Mouse (Mus musculus) heart, postnatal 14 days (tissue): ENCODE results near the gene Bhlhe41. TPM values are rescaled to one million over a fixed set of nuclear protein-coding genes. Genes with fewer than 3 reads are reported as not detected.

Experiments used
- DNase-seq, 2 experiments: peaks; one replicate each; pipeline ENCODE4 v3.0.0; 2021 to 2022
- intact Hi-C: fragments of 180-260 bp; cut with DNase I; formaldehyde crosslinking; loops from one replicate; pipeline ENCODE4 v1.15.1; 2025
- long read RNA-seq, 2 experiments: library from polyadenylated mRNA; stranded (forward); transcript quantifications; one replicate each; pipeline ENCODE4 v2.0.0; 2021
- total RNA-seq, 2 experiments: library from RNA; stranded (reverse); gene quantifications; 2 replicates each; pipeline ENCODE4 v1.2.3; 2021

Gene Bhlhe41
- total RNA-seq: 10 to 100 TPM; 12.1 to 15.9 TPM
- long read RNA-seq, experiment 1, full-length matches to known transcripts: 2 of 4 reads
- long read RNA-seq, experiment 1, partial matches to known transcripts: 0 of 4 reads
- long read RNA-seq, experiment 1, other reads (novel, unspliced or antisense): 2 of 4 reads
- long read RNA-seq, experiment 2, full-length matches to known transcripts: 1 of 1 reads
- long read RNA-seq, experiment 2, partial matches to known transcripts: 0 of 1 reads
- long read RNA-seq, experiment 2, other reads (novel, unspliced or antisense): 0 of 1 reads

DNA sequence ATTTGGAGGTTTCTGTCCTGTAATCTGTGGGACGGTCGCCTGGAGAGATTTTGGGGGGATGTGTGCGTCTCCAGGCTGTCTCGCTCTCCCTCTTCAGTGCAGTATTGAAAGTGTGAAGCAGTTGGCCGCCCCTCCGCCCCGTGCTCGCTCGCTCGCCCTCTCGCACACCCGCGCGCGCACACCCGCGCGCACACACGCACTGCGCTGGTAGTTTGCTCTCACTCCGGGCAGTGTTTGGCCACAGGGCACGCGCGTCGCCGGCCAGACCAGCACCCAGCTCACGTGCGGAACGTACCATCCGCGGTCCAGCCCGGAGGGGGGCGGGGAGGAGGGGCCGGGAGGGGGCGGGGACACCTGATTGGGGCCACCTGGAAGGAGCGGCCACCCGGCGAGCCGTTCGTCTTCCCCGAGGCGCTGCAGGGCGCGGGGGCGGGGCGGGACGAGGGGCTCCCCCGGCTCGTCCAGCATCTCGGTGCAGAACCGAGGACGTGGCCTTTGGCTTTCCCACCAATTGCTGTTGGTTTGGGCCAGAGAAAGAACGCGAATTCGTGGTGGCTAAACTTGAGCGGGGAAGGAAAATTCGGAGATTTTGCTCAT, at the start of gene Bhlhe41:
TSS of gene Bhlhe41 (minus strand) at position 270 of the 597 bp plus-strand sequence.
- intact Hi-C loops: loop anchor here (5.0 kb wide), 1 partner anchor 92 kb away; no protein-coding TSS in a partner anchor
- DNase-seq: peak; percentile 81 to 84

DNA sequence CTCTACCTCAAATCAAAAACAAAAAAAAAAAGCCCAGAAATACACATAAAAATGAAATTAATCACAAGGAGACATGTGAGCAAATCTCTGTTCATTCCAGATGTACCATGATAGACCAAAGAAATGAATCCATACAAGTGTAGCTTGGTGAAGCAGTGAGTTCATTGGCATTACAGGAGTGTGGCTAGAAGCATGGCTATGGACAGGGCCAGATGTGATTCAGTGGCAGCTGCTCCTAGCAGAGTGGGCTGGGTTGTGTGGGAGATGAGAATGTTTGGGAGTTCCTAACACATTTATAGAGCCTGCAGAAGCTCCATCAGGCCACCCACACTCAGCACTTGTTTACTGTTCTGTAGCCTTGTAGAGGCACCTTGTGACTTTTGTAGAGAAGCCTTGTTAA, 46.9 kb upstream of the Bhlhe41 start:
- intact Hi-C loops: no loop called here

DNA sequence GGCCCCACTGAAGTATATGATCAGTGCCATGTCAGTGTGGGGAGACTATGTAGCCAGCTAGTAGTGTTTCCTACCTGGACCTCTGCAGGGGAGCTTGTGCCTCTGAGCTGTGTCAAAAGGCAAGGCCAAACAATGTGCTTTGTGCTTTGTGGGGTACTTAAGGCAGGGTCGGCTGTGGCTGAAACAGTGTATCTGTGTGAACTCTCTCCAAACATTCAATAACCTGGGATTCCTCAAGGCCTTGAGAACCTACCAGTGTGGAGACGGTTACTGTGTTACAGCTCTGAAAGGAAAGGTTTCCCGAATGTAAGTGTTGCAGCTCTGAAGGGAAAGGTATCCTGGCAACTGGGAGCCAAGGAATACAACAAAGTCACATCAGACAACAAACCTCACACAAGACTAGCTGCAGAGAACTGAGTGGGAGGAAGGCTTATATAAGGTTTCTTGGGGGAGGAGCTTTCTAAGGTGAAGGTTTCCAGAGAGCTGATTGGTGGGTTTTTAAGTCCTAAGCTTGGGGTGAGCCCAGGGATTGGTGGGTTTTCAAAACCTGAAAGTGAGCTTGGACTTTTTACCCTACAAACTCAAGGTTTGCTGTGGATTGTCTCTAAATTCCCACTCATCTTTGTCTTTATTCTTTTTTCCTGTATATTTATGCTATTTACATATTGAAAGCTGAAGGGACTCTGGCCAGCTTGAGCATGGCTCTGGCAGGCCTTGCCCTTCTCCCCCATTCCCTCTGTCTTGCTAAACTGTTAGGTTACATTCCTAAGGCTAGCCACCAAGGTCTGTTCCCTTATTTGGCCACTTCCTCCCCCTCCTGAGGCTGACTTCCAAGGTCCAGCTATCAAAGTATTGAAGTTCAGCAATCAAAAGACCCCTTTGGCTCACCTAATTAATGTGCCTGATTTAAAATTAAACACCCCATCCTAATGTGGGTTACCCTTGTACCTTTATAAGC, 45.4 kb upstream of the Bhlhe41 start:
- intact Hi-C loops: no loop called here
- DNase-seq: no peak

More for the DNA sequence above, 46.9 kb upstream of the Bhlhe41 start:
- no peak for DNase-seq

DNA sequence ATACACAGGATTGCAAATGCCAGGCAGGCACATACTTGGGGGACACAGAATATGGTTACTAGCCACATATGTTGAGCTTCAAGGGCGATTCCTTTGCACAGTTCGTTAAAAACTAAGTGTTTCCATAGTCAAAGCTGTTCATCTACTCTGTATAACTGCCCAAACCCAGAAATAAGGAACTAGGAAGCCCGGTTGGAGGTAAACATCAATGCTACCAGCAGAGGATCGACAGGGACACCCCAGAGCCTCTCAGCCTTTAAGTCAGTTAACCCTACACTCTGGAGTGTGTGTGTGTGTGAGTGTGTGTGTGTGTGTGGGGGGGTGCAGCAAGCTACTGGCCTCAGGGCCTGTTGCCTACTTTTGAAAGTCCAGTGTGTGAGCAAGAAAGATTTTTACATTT, 44.6 kb upstream of the Bhlhe41 start:
- intact Hi-C loops: no loop called here

DNA sequence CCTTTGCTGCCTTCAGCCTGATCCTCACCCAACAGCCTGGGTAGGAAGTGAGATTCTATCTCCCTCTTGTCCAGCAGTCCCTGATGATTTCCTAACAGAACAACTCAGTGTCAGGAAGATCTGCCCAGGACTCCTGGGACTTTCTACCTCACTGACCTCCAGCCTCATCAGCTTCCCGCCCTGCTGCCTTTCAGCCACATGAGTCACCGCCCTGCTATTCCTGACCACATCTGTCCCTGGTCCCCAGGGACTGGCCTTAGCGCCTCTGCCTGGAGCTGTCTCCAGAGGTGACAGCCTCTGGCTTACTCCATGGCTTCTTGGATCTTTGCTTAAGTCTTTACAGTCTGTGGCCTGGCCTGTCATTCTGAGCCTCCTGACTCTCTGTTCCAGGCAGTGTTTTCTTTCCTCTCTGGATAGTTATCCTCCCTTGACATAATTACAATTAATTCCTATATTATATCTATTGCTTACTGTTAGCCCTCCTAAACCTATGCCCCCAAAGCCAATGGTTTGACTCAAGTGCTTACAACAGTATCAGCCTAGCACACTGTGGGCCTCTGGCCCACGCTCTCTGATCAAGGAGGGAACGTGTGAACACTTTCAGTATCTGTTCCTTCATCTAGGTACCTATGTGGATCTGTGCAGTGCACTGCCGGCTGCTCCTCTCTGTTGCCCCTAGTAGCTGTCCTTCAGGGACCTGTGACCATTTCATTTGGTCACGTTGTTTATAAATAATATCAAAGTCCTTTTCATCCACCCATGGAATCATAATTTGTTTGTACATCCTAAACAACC, 40.9 kb upstream of the Bhlhe41 start:
- peak; percentile 8 to 17 for DNase-seq
- intact Hi-C loops: no loop called here

More for the DNA sequence above, 44.6 kb upstream of the Bhlhe41 start:
- no peak for DNase-seq

DNA sequence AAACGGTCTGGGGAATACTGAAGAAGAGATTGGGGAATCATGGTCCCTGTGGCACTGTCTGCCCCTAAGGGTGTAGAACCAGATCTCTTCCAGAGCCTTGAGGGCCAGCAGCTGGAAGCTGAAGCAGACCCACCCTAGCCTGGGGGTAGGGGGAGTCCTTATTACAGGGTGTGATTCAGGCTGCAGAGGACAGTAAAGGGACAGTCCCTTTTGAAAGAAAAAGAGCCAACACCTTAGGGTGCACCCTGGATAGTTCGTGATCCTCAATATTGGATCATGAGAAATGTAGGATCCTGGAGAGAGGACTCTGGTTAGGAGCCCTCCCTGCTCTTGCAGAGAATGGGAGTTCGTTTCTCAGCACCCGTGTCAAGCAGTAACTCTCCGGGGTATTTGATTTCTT, 39.3 kb upstream of the Bhlhe41 start:
- no peak for DNase-seq
- intact Hi-C loops: no loop called here

DNA sequence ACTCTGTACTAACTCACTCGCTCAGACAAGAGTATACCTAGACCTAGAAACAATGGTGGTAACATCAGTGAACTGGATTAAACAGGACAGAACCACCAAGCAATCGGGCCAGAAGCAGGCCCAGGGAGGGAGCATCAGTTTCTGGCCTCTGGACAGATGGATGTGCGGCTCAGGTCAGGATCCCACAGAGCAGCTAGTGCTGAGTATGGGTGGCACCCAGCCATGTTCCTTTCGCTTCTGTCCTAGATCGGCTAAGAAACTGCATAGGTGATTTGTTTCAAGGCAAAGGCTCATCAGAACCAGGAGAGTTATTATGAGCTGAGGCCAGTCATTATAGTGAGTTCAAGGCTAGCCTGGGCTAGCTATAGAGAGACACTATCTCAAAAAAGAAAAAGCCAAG, 38.8 kb upstream of the Bhlhe41 start:
- DNase-seq: no peak
- intact Hi-C loops: no loop called here

DNA sequence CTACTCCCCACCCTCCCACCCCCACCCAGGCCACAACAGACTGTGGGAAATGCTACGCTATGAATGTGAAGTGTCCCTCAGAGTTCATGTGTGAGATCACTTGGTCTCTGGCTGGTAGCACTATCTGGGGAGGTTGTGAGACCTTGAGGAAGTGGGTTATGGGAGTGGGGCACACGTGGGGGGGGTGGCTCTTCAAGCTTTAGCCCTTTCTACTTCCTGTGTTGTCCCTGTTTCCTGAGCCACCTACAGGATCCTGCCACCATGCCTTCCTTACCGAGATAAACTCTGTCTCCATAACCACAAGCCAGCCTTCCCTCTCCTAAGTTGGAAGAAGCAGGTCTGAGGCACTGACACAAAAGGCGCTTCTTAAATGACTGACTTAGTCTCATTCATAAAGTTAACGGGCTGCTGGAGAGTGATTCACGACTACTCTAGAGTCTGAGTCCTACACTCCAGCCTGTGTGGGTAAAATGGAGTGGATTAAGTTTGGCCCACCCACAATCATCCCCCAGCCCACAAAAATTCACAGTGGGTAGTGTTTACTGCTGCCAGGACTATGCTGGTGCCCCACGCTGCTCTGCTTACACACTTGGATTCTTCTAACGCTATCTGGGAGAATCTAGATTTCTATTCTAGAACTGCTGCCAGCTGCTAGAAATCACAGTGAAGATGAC, 29.4 kb upstream of the Bhlhe41 start:
- intact Hi-C loops: no loop called here
- no peak for DNase-seq

DNA sequence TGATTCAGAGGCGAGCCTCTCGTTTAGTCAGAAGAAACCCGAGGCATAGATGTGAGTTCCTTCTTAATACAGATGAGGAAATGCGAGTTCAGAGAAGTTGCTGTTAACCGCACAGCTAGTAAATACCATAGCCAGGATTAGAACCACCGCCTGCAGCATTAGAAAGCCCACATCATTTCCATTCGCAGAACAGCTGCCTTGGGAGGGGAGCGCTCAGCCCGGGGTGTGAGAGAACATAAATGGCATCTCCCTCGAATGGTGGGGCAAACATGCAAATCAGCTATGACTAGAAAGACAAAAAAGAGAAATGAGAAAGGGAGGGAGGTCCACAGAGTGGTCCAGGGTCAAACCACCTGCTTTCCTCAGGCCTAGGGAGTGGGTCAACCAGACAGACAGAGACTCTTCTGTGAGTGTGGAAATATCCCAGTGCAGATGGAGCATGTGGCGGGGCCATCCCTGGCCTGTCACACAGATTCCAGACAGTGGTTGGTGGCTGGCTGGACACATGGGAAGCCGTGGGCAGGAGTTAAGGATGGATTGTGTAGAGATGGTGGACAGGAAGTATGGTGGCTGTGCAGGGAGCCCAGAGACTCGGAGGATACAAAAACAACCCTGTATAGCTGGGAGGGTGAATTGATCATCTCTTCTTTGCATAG, 28.1 kb upstream of the Bhlhe41 start:
- intact Hi-C loops: no loop called here
- DNase-seq: no peak

DNA sequence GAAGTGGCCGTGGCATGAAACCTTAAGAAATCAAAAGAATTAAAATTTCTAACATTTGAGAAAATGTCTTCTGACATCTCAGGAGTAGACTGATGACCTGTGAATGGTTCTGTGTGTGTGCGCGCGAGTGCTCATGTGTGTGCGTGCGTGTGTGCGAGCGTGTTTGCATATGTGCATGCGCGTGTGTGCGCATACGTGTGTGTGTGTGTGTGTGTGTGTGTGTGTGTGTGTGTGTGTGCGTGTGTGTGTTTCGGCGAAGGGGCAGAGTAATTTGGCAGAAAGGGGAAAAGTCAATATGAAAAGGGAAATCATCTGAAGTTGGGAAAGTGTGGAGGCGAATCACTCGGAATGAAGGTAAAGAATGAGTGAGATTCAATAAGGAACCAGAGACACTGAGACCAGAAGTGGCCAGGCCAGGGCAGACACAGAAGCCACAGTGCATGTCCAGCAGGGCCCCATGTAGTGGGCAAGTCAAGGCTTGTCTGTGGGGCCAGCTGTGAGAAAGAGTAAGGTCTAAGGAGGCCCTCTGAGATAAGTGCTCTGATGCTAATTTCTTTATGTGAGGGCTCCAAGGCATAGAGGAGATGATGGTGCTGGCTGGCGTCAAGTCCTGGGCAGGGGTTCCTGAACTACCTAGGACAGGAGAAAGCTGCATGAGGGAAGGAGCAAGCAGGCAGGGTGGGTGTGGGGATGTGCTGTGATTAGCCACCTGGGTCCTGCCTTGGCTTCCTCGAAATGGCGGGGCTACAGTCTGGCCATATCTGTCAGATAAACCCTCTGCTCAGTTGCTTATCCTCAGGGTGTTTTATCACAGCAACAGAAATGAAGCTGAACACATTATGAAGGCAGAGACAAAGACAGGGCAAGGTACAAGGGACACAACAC, 27.3 kb upstream of the Bhlhe41 start:
- intact Hi-C loops: no loop called here
- DNase-seq: no peak

DNA sequence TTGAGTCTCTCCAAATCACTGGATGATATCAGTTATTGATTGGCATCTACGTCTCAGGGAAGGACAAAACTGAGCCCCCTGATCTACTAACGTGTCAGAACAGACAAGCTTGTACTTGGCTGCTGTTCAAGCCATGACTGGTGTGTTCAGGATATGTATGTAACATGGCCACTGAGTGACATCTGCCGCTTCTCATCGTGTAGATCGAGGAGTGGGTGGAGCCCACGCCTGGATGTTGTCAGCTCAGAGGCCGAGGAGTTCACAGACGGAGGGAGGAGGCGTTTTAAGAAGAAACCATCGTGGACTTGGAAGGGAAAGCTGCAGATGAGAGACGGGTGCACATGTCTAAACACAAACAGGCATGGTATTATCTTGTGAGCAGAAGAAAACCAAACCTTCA, 26.6 kb upstream of the Bhlhe41 start:
- intact Hi-C loops: no loop called here
- DNase-seq: no peak

DNA sequence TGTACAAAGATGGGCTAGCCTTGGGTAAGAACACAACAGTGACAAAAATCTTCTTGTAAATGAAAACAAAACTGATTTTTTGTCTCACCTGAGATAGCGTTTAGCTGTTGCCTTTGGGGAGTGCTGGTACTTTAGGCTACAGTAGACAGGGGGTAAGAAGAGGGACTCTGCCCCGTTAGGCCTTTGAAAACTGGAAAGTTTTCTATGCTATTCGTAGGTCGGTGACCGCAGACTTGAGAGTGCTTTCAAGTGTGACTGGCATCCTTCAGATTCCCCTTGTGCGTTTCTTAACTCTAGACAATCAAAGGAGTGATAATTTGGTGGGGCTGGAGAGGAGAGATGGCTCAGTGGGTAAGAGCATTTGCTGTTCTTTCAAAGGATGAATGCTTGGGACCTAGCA, 22.4 kb upstream of the Bhlhe41 start:
- intact Hi-C loops: no loop called here
- DNase-seq: no peak

DNA sequence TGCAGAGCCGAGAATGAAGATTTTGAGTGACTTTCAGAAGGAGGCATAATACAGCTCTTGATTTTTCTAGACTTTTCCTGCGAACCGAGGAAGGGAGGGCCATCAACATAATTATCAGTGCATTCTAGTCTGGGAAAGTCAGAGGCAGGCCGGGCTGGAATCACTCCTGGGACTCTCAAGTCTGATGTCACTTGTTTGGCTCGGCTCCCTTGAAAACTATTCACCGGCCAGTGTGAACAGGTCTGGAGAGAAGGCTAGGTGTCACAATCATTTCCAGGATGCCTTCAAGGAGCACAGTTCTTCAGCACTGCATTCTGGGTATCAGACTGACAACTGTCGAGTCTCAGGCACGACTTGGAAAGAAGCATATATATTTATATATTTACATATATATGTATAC, 20.9 kb upstream of the Bhlhe41 start:
- intact Hi-C loops: no loop called here
- peak; percentile 53 to 79 for DNase-seq

DNA sequence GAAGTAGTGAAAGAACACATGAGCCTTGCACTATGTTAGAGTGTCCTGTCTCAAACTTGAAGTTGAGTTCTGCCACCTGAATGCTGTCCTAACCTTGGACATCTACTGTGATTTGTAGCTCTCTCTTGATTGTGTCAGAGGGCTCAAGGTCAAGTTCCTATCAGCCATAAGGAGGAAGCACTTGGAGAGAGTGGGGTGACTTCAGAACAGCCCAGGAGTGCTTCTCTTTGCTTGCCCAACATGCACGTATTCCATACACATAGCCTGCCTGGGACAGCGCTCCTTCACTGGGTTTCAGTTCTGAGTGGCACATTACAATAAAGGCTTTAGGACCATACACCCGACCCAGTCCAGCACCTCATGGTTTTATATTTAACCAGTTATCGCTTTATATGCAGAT, 19.7 kb upstream of the Bhlhe41 start:
- intact Hi-C loops: no loop called here
- DNase-seq: no peak

DNA sequence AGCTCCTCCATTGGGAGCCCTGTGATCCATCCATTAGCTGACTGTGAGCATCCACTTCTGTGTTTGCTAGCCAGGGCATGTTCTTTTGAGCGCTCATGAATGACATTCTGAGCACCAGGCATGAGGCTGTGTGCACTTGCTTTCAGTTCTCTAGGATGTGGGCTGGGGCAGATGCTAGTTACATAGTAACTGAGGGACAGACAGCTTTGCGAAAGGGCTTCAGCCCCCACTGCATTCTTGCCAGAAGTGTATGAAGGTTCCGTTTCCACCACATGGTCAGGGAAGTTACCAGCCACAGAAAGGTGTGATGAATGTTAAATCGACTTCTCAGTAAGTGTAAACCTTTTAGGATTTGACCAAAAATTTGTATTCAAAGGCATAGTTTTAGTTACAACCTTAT, 18.3 kb upstream of the Bhlhe41 start:
- intact Hi-C loops: no loop called here
- DNase-seq: no peak

DNA sequence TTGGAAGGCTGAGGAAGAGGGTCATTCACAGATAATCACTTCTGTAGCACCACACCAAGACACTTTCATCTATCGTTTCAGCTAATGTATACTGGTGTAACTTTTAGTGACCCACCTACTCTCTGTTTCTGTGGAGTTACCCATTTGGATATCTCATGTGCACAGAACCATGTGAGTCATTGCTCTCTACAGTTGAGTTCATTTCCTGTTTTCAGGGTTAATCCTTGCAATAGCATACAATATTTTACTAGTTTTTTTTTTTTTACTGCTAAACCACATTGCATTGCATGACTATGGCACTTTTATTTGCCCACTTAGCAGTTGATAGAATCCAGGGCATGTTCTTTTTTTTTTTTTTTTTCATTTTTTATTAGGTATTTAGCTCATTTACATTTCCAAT, 17.7 kb upstream of the Bhlhe41 start:
- DNase-seq: no peak
- intact Hi-C loops: no loop called here

DNA sequence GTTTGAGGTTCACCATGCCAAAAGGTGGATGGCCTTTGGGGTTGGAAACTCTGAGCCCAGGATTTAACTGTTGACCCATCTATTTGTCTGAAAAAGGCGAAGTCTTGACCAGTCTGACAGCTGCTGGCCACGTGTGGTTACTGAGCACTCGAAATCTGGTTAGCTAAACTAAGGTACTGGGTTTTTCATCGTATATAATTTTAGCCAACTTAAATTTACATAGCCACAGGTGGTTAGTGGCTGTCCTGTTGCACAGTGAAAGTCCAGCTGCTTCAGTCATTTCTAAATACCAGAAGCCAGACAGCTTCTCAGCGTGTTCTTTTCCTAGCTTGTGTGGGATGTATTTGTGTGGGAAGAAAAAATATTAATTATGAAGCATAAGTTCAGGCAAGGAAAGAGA, 15.3 kb upstream of the Bhlhe41 start:
- intact Hi-C loops: no loop called here
- DNase-seq: no peak

DNA sequence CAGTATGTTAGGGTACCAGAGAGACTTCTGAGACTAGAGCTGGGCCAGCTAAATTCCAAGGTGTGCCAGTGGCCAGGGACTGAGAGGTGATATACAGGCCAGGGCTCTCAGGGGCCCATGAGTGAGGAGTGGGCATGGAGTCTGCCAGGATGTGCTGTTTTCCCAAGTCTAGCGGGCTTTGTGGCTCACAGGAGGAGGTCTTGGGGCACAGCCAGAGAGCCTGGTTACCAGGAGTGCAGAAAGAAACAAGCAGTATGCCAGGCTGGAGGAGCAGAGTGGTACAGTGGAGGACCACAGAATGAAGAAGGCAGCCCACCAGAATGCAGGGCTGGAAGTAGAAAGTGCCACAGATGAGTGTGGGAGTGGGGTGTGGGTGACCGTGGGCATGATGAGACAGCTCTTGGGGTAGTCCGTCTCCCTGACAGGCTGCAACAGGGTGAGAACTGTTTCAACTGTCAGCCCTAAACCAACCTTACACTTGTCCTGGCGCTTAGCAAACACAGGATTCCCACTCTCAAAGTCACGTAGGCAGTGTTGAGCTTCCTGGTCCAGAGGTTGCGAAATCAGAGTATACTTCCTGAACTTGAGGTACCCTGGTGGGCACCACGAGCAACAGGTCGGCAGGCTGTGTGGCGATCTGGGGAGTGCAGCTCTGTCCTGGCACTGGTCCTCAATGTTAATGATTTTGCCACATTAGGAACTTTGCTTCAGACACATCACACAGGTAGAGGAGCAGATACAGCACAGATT, 11.8 kb upstream of the Bhlhe41 start:
- intact Hi-C loops: no loop called here
- DNase-seq: no peak
